ENCODE assay signal across 8 mouse cellular contexts in the genomic region with DNA sequence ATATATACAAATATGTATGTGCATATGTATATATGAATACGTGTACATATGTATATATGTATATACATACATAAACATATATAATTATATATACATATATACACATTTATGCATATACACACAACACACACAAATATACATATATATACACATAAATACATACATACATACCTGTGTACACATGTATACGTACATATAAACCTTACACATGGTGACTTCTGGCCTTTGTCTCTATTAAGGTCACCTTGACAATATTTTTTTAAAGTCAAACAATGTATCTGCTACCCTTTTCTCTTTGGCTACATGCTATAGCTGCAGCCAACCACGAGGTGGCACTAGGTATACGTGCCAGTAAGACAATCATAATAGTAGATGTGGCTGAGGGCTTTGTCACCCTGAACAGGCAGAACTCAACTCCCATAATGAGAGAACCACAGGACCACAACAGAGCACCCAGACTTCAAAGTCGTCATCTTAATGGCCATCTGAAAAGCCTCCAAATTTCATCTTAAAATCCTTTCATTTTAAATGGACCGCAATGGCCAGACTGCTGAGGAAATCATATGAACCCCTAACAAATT.
DNase-seq lines count a peak whose midpoint lies in the region; ATAC-seq and TF ChIP-seq lines count a peak whose summit lies in the region.

No protein-coding gene starts in this region.

- DNase-seq in ES-CJ7 (ENCODE audit: low read depth, low spot score), result peak; percentile 71
- peak; percentile 58 for DNase-seq in forebrain, embryonic 10.5 days (ENCODE audit: extremely low spot score, low spot score)
- DNase-seq in kidney, postnatal 0 days (ENCODE audit: low spot score), result peak; percentile 90
- peak; percentile 32 for DNase-seq in yolk sac, embryonic 10.5 days (ENCODE audit: low spot score)

- 0 out of 2 replicates have a peak overlapping the region, but pooled peaks have one; percentile 19 for H3K4me3 ChIP-seq in brown adipose tissue, adult 24 weeks (ENCODE audit: insufficient read depth, low read depth, low read length)
- no peak overlapping the region for H3K4me3 ChIP-seq in forebrain, embryonic 10.5 days
- H3K4me3 ChIP-seq in heart, embryonic 16.5 days (ENCODE audit: low read length), result peak overlapping the region; percentile 31
- 0 out of 2 replicates have a peak overlapping the region, but pooled peaks have one; percentile 4 for H3K4me3 ChIP-seq in kidney, postnatal 0 days (replicated peaks; ENCODE audit: low read depth, low read length)
- H3K4me3 ChIP-seq in liver, embryonic 12.5 days, result no peak overlapping the region
- H3K4me3 ChIP-seq in neural tube, embryonic 13.5 days, result no peak overlapping the region

- whole genome bisulfite sequencing in forebrain, embryonic 10.5 days, result 15% methylated on average over 6 of the region's 6 CpGs
- WGBS in heart, embryonic 16.5 days, result 10% methylated on average over 6 of the region's 6 CpGs
- WGBS in kidney, postnatal 0 days, result 14% methylated on average over 6 of the region's 6 CpGs
- 12% methylated on average over 6 of the region's 6 CpGs for WGBS in liver, embryonic 12.5 days (ENCODE audit: insufficient replicate concordance)
- WGBS in neural tube, embryonic 13.5 days, result 16% methylated on average over 6 of the region's 6 CpGs

- H3K9ac ChIP-seq in heart, embryonic 16.5 days (ENCODE audit: low read length), result 0 out of 2 replicates have a peak overlapping the region, but pooled peaks have one; percentile 26
- no peak overlapping the region for H3K9ac ChIP-seq in kidney, postnatal 0 days (ENCODE audit: low read depth, low read length)
- H3K9ac ChIP-seq in liver, embryonic 12.5 days, result no peak overlapping the region
- H3K9ac ChIP-seq in neural tube, embryonic 13.5 days, result no peak overlapping the region

- H3K27me3 ChIP-seq in forebrain, embryonic 10.5 days (ENCODE audit: poor library complexity, severe bottlenecking), result no peaks in the 10 kb centered on the region
- no peaks in the 10 kb centered on the region for H3K27me3 ChIP-seq in heart, embryonic 16.5 days (ENCODE audit: control insufficient read depth, insufficient read depth, low read length)
- no peaks in the 10 kb centered on the region for H3K27me3 ChIP-seq in kidney, postnatal 0 days (ENCODE audit: insufficient read depth, low read length)
- H3K27me3 ChIP-seq in liver, embryonic 12.5 days (replicated peaks), result no peaks in the 10 kb centered on the region
- no peaks in the 10 kb centered on the region for H3K27me3 ChIP-seq in neural tube, embryonic 13.5 days

- peak overlapping the region; percentile 48 for H3K4me2 ChIP-seq in heart, embryonic 16.5 days (ENCODE audit: low read depth, low read length)
- peak overlapping the region; percentile 37 for H3K4me2 ChIP-seq in kidney, postnatal 0 days (ENCODE audit: low read length)
- H3K4me2 ChIP-seq in liver, embryonic 12.5 days, result no peak overlapping the region
- no peak overlapping the region for H3K4me2 ChIP-seq in neural tube, embryonic 13.5 days

- H3K27ac ChIP-seq in brown adipose tissue, adult 24 weeks (replicated peaks; ENCODE audit: low read depth, low read length), result no peak overlapping the region
- H3K27ac ChIP-seq in forebrain, embryonic 10.5 days, result no peak overlapping the region
- H3K27ac ChIP-seq in heart, embryonic 16.5 days (ENCODE audit: low read length), result no peak overlapping the region
- H3K27ac ChIP-seq in kidney, postnatal 0 days, result no peak overlapping the region
- no peak overlapping the region for H3K27ac ChIP-seq in liver, embryonic 12.5 days
- H3K27ac ChIP-seq in neural tube, embryonic 13.5 days (replicated peaks), result no peak overlapping the region

- H3K9me3 ChIP-seq in forebrain, embryonic 10.5 days, result no peaks in the 10 kb centered on the region
- no peaks in the 10 kb centered on the region for H3K9me3 ChIP-seq in heart, embryonic 16.5 days (replicated peaks; ENCODE audit: control insufficient read depth, low read length)
- H3K9me3 ChIP-seq in kidney, postnatal 0 days (replicated peaks; ENCODE audit: low read length), result no peaks in the 10 kb centered on the region
- H3K9me3 ChIP-seq in liver, embryonic 12.5 days (replicated peaks), result no peaks in the 10 kb centered on the region
- no peaks in the 10 kb centered on the region for H3K9me3 ChIP-seq in neural tube, embryonic 13.5 days

- no peaks in the 10 kb centered on the region for H3K4me1 ChIP-seq in brown adipose tissue, adult 24 weeks (ENCODE audit: control insufficient read depth, insufficient read depth, insufficient read length, low read length)
- peaks cover 8% of the 10 kb centered on the region for H3K4me1 ChIP-seq in forebrain, embryonic 10.5 days
- H3K4me1 ChIP-seq in heart, embryonic 16.5 days (ENCODE audit: control insufficient read depth, insufficient read depth, low read length), result no peaks in the 10 kb centered on the region
- H3K4me1 ChIP-seq in kidney, postnatal 0 days (replicated peaks; ENCODE audit: insufficient read depth, low read length), result no peaks in the 10 kb centered on the region
- no peaks in the 10 kb centered on the region for H3K4me1 ChIP-seq in liver, embryonic 12.5 days
- peaks cover 8% of the 10 kb centered on the region for H3K4me1 ChIP-seq in neural tube, embryonic 13.5 days (replicated peaks)

- H3K36me3 ChIP-seq in forebrain, embryonic 10.5 days (replicated peaks), result no peaks in the 10 kb centered on the region
- no peaks in the 10 kb centered on the region for H3K36me3 ChIP-seq in heart, embryonic 16.5 days (ENCODE audit: control insufficient read depth, insufficient read depth)
- H3K36me3 ChIP-seq in kidney, postnatal 0 days (ENCODE audit: insufficient read depth, low read length), result no peaks in the 10 kb centered on the region
- no peaks in the 10 kb centered on the region for H3K36me3 ChIP-seq in liver, embryonic 12.5 days
- no peaks in the 10 kb centered on the region for H3K36me3 ChIP-seq in neural tube, embryonic 13.5 days

- peak; percentile 55 for ATAC-seq in heart, embryonic 16.5 days (replicated peaks; ENCODE audit: extremely low read depth, insufficient read depth, low FRiP score)
- peak; percentile 77; the same call in 1 of the 2 replicates for ATAC-seq in kidney, postnatal 0 days (replicated peaks; ENCODE audit: low FRiP score, low read depth)
- 0 out of 2 replicates have a peak, but pooled peaks have one; percentile 44 for ATAC-seq in liver, embryonic 12.5 days
- peak; percentile 76 for ATAC-seq in neural tube, embryonic 13.5 days (ENCODE audit: low read depth)

- TF ChIP-seq CTCF in kidney, postnatal 0 days (IDR thresholded peaks at IDR 0.05; ENCODE audit: low read depth), result peak; percentile 97

Comparison
In these comparisons a context has a peak if more than half of its experiments do, and no peak if none do; other contexts are left out.
1. DNase-seq: peak in every context shown above with its lines; median percentile 90 in kidney, postnatal 0 days; 71 in ES-CJ7; 58 in forebrain, embryonic 10.5 days; 32 in yolk sac, embryonic 10.5 days.
2. H3K4me3 ChIP-seq: peak in brown adipose tissue, adult 24 weeks (single experiment), heart, embryonic 16.5 days (single experiment) and kidney, postnatal 0 days (single experiment); none in forebrain, embryonic 10.5 days (single experiment), liver, embryonic 12.5 days (single experiment) and neural tube, embryonic 13.5 days (single experiment).
3. H3K4me2 ChIP-seq: peak in heart, embryonic 16.5 days (single experiment) and kidney, postnatal 0 days (single experiment); none in liver, embryonic 12.5 days (single experiment) and neural tube, embryonic 13.5 days (single experiment).
4. Peak in every context shown above with its lines, with median percentiles within 50 percentile points of each other: ATAC-seq.